Mouse (Mus musculus): ENCODE measurements around the gene Gdi2. TPM values are rescaled to one million over a fixed set of nuclear protein-coding genes. Genes with fewer than 3 reads are reported as not detected.

The Gdi2 gene
- total and polyA plus RNA-seq, 2 experiments from 2014 or later, result 220 to 371 TPM

- no peak overlapping the region for H3K4me2 ChIP-seq (ENCODE audit: low read depth, low read length, poor library complexity, severe bottlenecking)
- H3K4me3 ChIP-seq (ENCODE audit: low read depth, low read length), result no peak overlapping the region
- 80% methylated on average over 2 of the region's 2 CpGs for WGBS
- H3K36me3 ChIP-seq (ENCODE audit: insufficient read depth, low read length), result peaks cover 21% of the 10 kb centered on the region
- no peak for TF ChIP-seq CTCF (IDR thresholded peaks at IDR 0.05)
- H3K27ac ChIP-seq (ENCODE audit: low read depth, low read length), result no peak overlapping the region
- H3K9ac ChIP-seq (replicated peaks; ENCODE audit: low read length, poor library complexity, severe bottlenecking), result no peak overlapping the region
- no peaks in the 10 kb centered on the region for H3K4me1 ChIP-seq (ENCODE audit: insufficient read depth, low read length)
- H3K9me3 ChIP-seq (ENCODE audit: low read length), result no peaks in the 10 kb centered on the region
- ATAC-seq (ENCODE audit: low FRiP score), result no peak
- H3K27me3 ChIP-seq (ENCODE audit: insufficient read depth, low read length), result no peaks in the 10 kb centered on the region
- no peak for DNase-seq (ENCODE audit: low spot score)
Measured at GRCm38 (mm10) chr13:3563953-3564352, 26.1 kb downstream of the Gdi2 start.

GRCm38 (mm10) chr13:3590789-3591188 lies 52.9 kb downstream of the Gdi2 start:
- 81% methylated on average over 3 of the region's 3 CpGs for WGBS
- peak; percentile 57 for TF ChIP-seq CTCF (IDR thresholded peaks at IDR 0.05)
- no peak overlapping the region for H3K4me2 ChIP-seq (ENCODE audit: low read depth, low read length, poor library complexity, severe bottlenecking)
- no peak overlapping the region for H3K4me3 ChIP-seq (ENCODE audit: low read depth, low read length)
- ATAC-seq (ENCODE audit: low FRiP score) (no peak), DNase-seq (ENCODE audit: low spot score) (peak; percentile 15)
- H3K27ac ChIP-seq (ENCODE audit: low read depth, low read length), result no peak overlapping the region
- H3K27me3 ChIP-seq (ENCODE audit: insufficient read depth, low read length), result no peaks in the 10 kb centered on the region
- no peaks in the 10 kb centered on the region for H3K9me3 ChIP-seq (ENCODE audit: low read length)
- no peak overlapping the region for H3K9ac ChIP-seq (replicated peaks; ENCODE audit: low read length, poor library complexity, severe bottlenecking)
- peaks cover 47% of the 10 kb centered on the region for H3K36me3 ChIP-seq (ENCODE audit: insufficient read depth, low read length)
- no peaks in the 10 kb centered on the region for H3K4me1 ChIP-seq (ENCODE audit: insufficient read depth, low read length)

- TF ChIP-seq CTCF (IDR thresholded peaks at IDR 0.05), result no peak
Measured at GRCm38 (mm10) chr13:3594311-3594710, 56.4 kb downstream of the Gdi2 start.

GRCm38 (mm10) chr13:3596232-3596631 lies 58.4 kb downstream of the Gdi2 start:
- WGBS, result 98% methylated on average over 6 of the region's 6 CpGs
- no peak for TF ChIP-seq CTCF (IDR thresholded peaks at IDR 0.05)
- no peak for DNase-seq (ENCODE audit: low spot score)
- Histone ChIP-seq H3K4me3 (ENCODE audit: low read depth, low read length) (no peak overlapping the region), H3K4me1 (ENCODE audit: insufficient read depth, low read length) (no peaks in the 10 kb centered on the region), H3K27me3 (ENCODE audit: insufficient read depth, low read length) (no peaks in the 10 kb centered on the region), H3K9me3 (ENCODE audit: low read length) (no peaks in the 10 kb centered on the region), H3K36me3 (ENCODE audit: insufficient read depth, low read length) (peaks cover 23% of the 10 kb centered on the region; the same call in 1 of the 2 replicates), H3K4me2 (ENCODE audit: low read depth, low read length, poor library complexity, severe bottlenecking) (no peak overlapping the region), H3K9ac (replicated peaks; ENCODE audit: low read length, poor library complexity, severe bottlenecking) (no peak overlapping the region), H3K27ac (ENCODE audit: low read depth, low read length) (no peak overlapping the region)
- ATAC-seq (ENCODE audit: low FRiP score), result no peak

More at GRCm38 (mm10) chr13:3594311-3594710, 56.4 kb downstream of the Gdi2 start:
- no peaks in the 10 kb centered on the region for H3K27me3 ChIP-seq (ENCODE audit: insufficient read depth, low read length)
- no peak for DNase-seq (ENCODE audit: low spot score)
- H3K27ac ChIP-seq (ENCODE audit: low read depth, low read length), result no peak overlapping the region
- 94% methylated on average over 1 of the region's 1 CpGs for WGBS
- no peak overlapping the region for H3K9ac ChIP-seq (replicated peaks; ENCODE audit: low read length, poor library complexity, severe bottlenecking)
- no peak overlapping the region for H3K4me2 ChIP-seq (ENCODE audit: low read depth, low read length, poor library complexity, severe bottlenecking)
- no peaks in the 10 kb centered on the region for H3K4me1 ChIP-seq (ENCODE audit: insufficient read depth, low read length)
- H3K4me3 ChIP-seq (ENCODE audit: low read depth, low read length), result no peak overlapping the region
- no peaks in the 10 kb centered on the region for H3K9me3 ChIP-seq (ENCODE audit: low read length)
- no peak for ATAC-seq (ENCODE audit: low FRiP score)
- H3K36me3 ChIP-seq (ENCODE audit: insufficient read depth, low read length), result peaks cover 33% of the 10 kb centered on the region

GRCm38 (mm10) chr13:3609780-3610117 lies 71.9 kb downstream of the Gdi2 start:
- Histone ChIP-seq H3K9ac (replicated peaks; ENCODE audit: low read length, poor library complexity, severe bottlenecking) (peak overlapping the region; percentile 79), H3K4me3 (ENCODE audit: low read depth, low read length) (peak overlapping the region; percentile 97), H3K27me3 (ENCODE audit: insufficient read depth, low read length) (no peaks in the 10 kb centered on the region; the same call in 1 of the 2 replicates), H3K9me3 (ENCODE audit: low read length) (no peaks in the 10 kb centered on the region), H3K4me1 (ENCODE audit: insufficient read depth, low read length) (no peaks in the 10 kb centered on the region), H3K4me2 (ENCODE audit: low read depth, low read length, poor library complexity, severe bottlenecking) (peak overlapping the region; percentile 88), H3K36me3 (ENCODE audit: insufficient read depth, low read length) (no peaks in the 10 kb centered on the region), H3K27ac (ENCODE audit: low read depth, low read length) (no peak overlapping the region; the same call in 1 of the 2 replicates)
- TF ChIP-seq CTCF (IDR thresholded peaks at IDR 0.05), result no peak
- DNase-seq (ENCODE audit: low spot score), result no peak
- no peak for ATAC-seq (ENCODE audit: low FRiP score)
- WGBS, result 26% methylated on average over 8 of the region's 8 CpGs

GRCm38 (mm10) chr13:3610118-3610794 lies 72.4 kb downstream of the Gdi2 start:
- whole genome bisulfite sequencing, result 1% methylated on average over 41 of the region's 50 CpGs
- H3K27ac ChIP-seq (ENCODE audit: low read depth, low read length), result peak overlapping the region; percentile 89
- peak; percentile 53; the same call in 1 of the 2 replicates for ATAC-seq (ENCODE audit: low FRiP score)
- no peaks in the 10 kb centered on the region for H3K9me3 ChIP-seq (ENCODE audit: low read length)
- no peaks in the 10 kb centered on the region; the same call in 1 of the 2 replicates for H3K27me3 ChIP-seq (ENCODE audit: insufficient read depth, low read length)
- no peaks in the 10 kb centered on the region for H3K4me1 ChIP-seq (ENCODE audit: insufficient read depth, low read length)
- DNase-seq (ENCODE audit: low spot score), result peak; percentile 29
- TF ChIP-seq CTCF (IDR thresholded peaks at IDR 0.05), result no peak
- peak overlapping the region; percentile 88 for H3K4me2 ChIP-seq (ENCODE audit: low read depth, low read length, poor library complexity, severe bottlenecking)
- H3K4me3 ChIP-seq (ENCODE audit: low read depth, low read length), result peak overlapping the region; percentile 97
- H3K36me3 ChIP-seq (ENCODE audit: insufficient read depth, low read length), result no peaks in the 10 kb centered on the region
- peak overlapping the region; percentile 79 for H3K9ac ChIP-seq (replicated peaks; ENCODE audit: low read length, poor library complexity, severe bottlenecking)

Measured in midbrain, postnatal 0 days (tissue).